Mouse (Mus musculus) spleen, embryonic (tissue): ENCODE results near the gene Papln.

Experiments
- CTCF ChIA-PET: fragments of 350-600 bp; sonication (Branson Sonifier 250); formaldehyde crosslinking; loops from one replicate; lab custom pipeline; 2022; lab: Charles Lee

Gene Papln

GRCm38 (mm10) chr12:83763311-83764043, at the start of gene Papln:
TSS of gene Papln (plus strand) at chr12:83763634.
- CTCF ChIA-PET = no interaction called here

DNA sequence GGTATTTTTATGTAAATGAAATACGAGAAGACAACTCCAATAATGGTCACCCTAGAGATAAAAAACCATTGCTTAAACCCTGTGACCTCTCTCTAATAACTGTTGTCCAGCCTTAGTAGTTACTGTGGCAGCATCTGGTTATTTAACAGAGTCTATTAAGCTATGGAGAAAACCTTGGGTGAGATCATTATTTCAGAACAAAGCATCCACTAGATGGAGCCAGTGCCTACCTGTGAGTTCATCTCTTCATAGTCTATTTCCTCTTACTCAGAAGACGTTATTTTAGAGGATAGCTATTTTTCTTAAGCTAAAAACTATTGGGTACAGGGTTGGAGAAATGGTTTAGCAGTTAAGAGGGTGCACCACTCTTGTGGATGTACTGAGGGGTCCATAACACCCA, 49.7 kb upstream of the Papln start:
- CTCF ChIA-PET = no interaction called here

GRCm38 (mm10) chr12:83716416-83717184, 46.8 kb upstream of the Papln start:
- CTCF ChIA-PET = no interaction called here

- CTCF ChIA-PET = no interaction called here
These were observed 44.0 kb upstream of the Papln start for GRCm38 (mm10) chr12:83719431-83719830.

- CTCF ChIA-PET = no interaction called here
These were observed 42.2 kb upstream of the Papln start for GRCm38 (mm10) chr12:83721281-83721680.

- CTCF ChIA-PET = no interaction called here
These were observed 40.4 kb upstream of the Papln start for GRCm38 (mm10) chr12:83723037-83723436.

DNA sequence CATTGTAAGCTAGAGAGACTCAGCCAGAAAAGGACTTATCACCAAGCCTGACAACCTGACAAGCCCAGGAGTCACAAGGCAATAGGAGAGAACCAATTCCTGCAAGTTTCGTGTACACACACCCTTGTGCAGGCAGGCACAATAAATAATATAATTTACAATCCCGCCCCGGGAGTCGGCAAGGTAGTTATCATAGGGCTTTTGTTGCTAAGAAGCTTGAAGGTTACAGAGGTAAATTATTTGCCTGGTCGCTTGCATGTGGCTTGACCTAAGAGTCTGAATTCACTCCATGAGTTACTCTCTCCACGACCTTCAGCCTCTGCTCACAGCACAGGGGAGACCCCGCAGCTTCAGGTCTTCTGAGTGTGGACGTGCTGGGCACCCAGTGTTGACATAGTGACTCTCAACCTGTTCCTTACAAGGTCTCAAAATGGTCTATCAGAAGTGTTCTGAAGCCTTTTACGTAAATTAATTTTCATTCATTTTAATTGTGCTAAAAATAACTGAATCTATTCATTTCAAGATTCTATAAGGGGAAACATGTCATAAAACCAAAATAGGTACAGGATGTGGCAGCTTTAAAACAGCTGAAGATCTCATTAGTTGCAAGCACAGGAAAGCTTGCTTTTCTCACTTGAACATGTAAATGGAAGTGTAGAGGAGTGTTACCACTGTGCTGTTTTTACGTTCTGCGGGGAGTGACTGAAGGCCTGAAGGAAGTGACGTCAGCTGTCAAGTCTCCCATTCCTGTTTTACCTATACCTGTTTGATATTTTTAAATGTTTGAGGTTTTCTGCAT, 36.7 kb upstream of the Papln start:
- CTCF ChIA-PET = no interaction called here

GRCm38 (mm10) chr12:83732225-83732624, 31.2 kb upstream of the Papln start:
- CTCF ChIA-PET = interaction anchor here (0.6 kb wide), 1 partner anchor 1428 kb away, joined by 9 read pairs; no protein-coding TSS in a partner anchor

- CTCF ChIA-PET = no interaction called here
These were observed 29.4 kb upstream of the Papln start for GRCm38 (mm10) chr12:83734047-83734446.

- CTCF ChIA-PET = no interaction called here
These were observed 27.2 kb upstream of the Papln start for GRCm38 (mm10) chr12:83736236-83736635.

GRCm38 (mm10) chr12:83738651-83739050, 24.8 kb upstream of the Papln start:
- CTCF ChIA-PET = interaction anchor here (0.6 kb wide), 1 partner anchor 21 kb away, joined by 3 read pairs; no protein-coding TSS in a partner anchor

- CTCF ChIA-PET = interaction anchor here (1.0 kb wide), 1 partner anchor 39 kb away, joined by 3 read pairs; no protein-coding TSS in a partner anchor
These were observed 21.7 kb upstream of the Papln start for GRCm38 (mm10) chr12:83741722-83742121.

DNA sequence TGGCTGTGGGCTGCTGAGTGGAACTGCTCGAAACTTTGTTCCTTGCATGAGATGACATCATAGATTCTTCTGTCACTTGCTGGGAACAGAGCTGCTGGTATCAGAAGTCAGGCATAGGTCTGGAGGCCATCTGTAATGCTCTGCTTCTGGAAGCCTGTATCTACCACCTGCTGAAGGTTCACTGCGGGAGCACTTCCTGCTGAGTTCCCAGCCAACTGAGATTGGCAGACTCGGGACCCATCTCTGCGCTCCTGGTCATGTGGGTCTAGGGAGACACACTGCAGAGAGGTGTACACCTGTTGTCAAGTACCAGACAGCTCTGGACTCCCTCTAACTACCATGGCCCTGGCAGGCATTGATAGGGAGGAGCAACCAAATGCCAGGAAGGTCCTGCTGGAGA, 20.6 kb upstream of the Papln start:
- CTCF ChIA-PET = interaction anchor here (0.6 kb wide), 1 partner anchor 114 kb away, joined by 8 read pairs; no protein-coding TSS in a partner anchor

- CTCF ChIA-PET = no interaction called here
These were observed 19.7 kb upstream of the Papln start for GRCm38 (mm10) chr12:83743712-83744111.

GRCm38 (mm10) chr12:83749186-83749585, 14.2 kb upstream of the Papln start:
- CTCF ChIA-PET = no interaction called here

DNA sequence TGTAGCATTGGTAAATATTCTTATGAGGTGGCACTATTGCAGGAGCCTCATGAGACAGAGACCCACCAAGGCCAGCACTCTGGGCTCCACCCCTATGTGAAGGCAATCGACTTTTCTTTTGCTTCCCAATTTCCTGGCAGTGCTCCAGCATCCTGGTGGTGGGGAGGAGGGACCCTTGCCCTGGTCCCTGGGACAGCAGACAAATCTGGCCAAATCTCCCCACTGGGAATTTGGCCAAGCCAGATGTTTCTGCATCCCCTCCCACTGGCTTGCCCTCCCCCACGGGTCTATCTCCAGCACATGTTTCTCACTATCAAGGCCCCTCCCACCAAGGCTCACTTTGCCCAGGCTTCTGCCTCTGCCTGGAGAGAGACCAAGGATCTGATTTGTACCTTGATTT, 10.9 kb upstream of the Papln start:
- CTCF ChIA-PET = no interaction called here

DNA sequence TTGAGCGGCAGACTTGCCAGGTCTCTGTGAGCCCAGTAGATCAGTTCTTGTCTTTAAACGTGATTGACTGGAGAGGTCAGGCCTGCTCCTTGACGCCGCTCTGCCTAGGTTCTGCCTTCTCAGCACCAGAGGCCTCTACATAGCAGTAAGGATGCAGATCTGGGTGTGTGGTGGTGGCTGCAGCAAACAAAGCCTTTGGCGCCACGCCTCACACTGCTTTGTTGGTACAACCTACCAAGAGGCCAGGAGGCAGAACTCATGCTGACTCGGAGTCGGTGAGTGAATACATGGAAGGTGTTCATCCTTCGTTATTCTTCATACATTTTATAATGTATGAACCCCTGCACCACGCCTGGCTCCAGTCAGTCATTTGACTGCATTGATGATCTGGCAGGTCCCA, 4.7 kb upstream of the Papln start:
- CTCF ChIA-PET = no interaction called here

DNA sequence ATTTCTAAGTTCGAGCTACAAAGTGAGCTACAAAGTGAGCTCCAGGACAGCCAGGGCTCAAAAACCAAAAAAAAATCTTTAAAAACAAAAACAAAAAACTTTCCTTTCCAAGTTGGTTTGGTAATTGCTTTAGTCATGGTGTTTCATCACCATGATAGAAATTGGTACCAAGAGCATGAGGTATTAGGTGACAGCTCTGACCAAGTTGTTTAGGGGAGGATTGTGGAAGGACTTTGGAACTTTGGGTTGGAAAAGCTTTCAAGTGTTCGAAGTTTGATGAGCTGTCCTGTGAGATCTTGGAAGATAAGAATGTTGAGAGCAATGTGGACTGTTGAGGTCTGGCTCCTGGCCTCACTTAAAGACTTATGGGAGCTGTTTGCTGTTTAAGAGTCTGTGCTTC, 3.2 kb upstream of the Papln start:
- CTCF ChIA-PET = no interaction called here

- CTCF ChIA-PET = no interaction called here
These were observed 728 bp upstream of the Papln start for GRCm38 (mm10) chr12:83762706-83763105.

- CTCF ChIA-PET = no interaction called here
These were observed 571 bp downstream of the Papln start for GRCm38 (mm10) chr12:83764044-83764365.

DNA sequence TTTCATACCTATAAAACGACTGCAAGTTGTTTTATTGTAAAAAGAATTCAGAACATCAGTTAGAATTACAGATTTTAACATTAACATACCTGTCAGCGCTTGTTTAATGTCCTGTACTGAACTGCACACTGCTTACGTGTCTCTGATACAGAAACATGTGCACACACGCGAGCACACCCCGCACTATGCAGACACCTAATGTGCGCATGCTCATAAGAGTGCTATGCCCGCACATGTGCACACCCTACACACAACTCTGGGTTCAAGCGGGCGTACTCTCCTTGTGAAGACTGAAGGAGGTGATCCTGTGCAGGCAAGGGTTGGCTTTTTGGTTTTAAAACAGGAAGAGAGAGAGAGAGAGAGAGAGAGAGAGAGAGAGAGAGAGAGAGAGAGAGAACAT, 1.1 kb downstream of the Papln start:
- CTCF ChIA-PET = no interaction called here

DNA sequence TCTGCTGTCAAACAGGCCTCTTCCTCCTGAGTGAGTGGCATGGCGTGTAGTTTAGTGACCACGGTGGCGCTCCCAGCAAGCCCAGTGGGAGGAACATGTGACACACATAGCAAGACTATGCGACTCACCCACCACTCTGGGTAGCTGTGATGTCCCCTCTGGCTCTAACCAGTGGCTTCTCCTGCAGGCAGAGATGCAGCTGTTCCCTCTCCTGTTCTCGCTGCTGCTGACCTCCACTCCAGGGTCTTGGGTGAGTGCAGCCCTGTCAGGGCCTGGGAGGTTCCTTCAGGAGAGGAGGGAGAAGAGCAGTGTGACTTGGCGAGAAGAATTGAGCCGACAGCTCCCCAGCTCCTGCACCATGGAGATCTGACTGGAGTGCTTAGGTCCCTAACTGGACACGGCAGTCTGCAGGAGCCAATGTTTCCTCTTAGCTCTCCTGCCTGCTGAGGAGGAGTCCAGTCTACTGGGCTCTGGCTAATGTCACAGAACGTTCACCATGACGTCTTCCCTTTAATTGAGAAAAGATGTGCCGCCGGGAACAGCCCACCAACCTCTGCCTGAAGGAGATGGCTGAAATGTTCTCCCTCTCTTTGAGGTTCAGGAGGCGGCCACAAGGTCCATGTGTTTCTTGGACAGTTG, 2.6 kb downstream of the Papln start:
- CTCF ChIA-PET = no interaction called here
